Mouse (Mus musculus): ENCODE measurements around the gene Asphd1. TPM values are rescaled to one million over a fixed set of nuclear protein-coding genes. Genes with fewer than 3 reads are reported as not detected.

Asphd1 gene
- polyA plus RNA-seq (2015; fragmentation: Nextera tagmentation; extraction: Ambion mirVana), result 0.20 TPM in 2 replicates

DNA sequence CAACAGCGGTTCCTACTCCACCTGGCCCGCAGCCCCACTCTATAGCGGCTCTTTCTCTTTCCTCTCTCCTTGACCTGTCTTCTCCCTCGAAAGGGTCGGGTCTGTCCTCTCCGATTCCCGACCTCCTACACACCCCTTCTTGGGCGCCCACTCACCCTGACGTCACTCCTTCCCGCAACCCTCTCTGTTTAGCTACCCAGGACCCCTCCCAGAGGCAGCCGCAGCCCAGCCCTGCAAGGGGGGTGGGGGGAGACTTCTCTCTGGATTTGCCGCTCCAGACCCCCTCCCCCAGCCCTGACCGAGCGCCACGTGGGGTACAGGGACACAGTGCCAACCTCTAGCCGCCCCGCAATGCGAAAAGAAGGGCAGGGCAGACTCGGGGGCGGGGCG lies at the start of gene Asphd1:
Gene Asphd1 (minus strand): TSS at position 180 of the 390 bp plus-strand sequence.
- no peaks in the 10 kb centered on the region for H3K9me3 ChIP-seq
- H3K9ac ChIP-seq, result peak within 1 kb of the TSS; percentile 75
- H3K27me3 ChIP-seq (replicated peaks), result peaks cover 58% of the 10 kb centered on the region
- H3K4me1 ChIP-seq, result peaks cover 15% of the 10 kb centered on the region
- ATAC-seq (ENCODE audit: extremely low read depth, insufficient number of reproducible peaks, low FRiP score, low TSS enrichment), result peak; percentile 52; the same call in 1 of the 2 replicates
- peak within 1 kb of the TSS; percentile 99 for H3K4me2 ChIP-seq
- under 1% methylated on average over 18 of the region's 21 CpGs for WGBS
- peak within 1 kb of the TSS; percentile 59 for H3K4me3 ChIP-seq
- H3K27ac ChIP-seq (replicated peaks), result no peak within 1 kb of the TSS
- peaks cover 18% of the 10 kb centered on the region for H3K36me3 ChIP-seq

DNA sequence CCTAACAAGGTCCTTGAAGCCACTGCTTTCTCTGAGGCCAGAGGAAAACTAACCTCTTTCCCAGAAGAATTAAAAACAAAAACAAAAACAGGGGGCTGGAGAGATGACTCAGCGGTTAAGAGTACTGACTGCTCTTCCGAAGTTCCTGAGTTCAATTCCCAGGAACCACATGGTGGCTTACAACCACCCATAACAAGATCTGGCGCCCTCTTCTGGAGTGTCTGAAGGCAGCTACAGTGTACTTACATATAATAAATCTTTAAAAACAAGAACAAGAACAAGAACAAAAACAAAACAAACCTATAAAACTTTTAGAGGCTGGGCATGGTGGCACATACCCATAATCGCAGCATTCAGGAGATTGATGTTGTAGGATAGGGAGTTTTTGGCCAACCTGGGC lies 47.1 kb upstream of the Asphd1 start:
- H3K9me3 ChIP-seq, result 0 out of 2 replicates have a peak, but pooled peaks cover 3% of the 10 kb centered on the region
- no peak overlapping the region for H3K4me3 ChIP-seq
- H3K27ac ChIP-seq (replicated peaks), result no peak overlapping the region
- peaks cover 22% of the 10 kb centered on the region for H3K36me3 ChIP-seq
- 74% methylated on average over 4 of the region's 4 CpGs for WGBS
- no peak overlapping the region for H3K9ac ChIP-seq
- H3K27me3 ChIP-seq (replicated peaks), result no peaks in the 10 kb centered on the region; the same call in 1 of the 2 replicates
- H3K4me2 ChIP-seq, result no peak overlapping the region
- no peak for ATAC-seq (ENCODE audit: extremely low read depth, insufficient number of reproducible peaks, low FRiP score, low TSS enrichment)
- no peaks in the 10 kb centered on the region for H3K4me1 ChIP-seq

DNA sequence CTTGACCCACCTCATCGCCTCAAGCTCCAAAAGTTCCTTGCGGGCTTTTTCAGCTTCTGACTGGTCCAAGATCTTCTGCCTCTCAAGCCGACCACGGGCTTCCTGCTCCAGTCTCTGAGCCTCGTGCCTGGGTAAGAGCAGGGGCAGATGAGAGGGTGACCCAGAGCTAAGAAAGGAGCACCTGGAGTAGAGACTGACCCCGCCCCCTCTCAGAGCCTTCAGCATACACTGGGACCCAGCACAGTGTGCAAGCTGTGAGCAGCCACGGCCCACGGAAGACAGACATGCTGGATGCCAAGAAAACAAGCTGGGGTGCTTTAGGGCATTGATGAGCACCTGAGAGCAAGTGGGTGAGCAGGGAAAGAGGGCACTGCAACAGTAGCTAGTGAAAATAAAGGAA lies 39.4 kb upstream of the Asphd1 start:
- no peak overlapping the region for H3K4me2 ChIP-seq
- 60% methylated on average over 8 of the region's 8 CpGs for WGBS

GRCm38 (mm10) chr7:126986319-126986718 lies 36.9 kb upstream of the Asphd1 start:
- Histone ChIP-seq H3K27me3 (replicated peaks) (no peaks in the 10 kb centered on the region), H3K9me3 (no peaks in the 10 kb centered on the region), H3K4me3 (no peak overlapping the region), H3K4me1 (peaks cover 5% of the 10 kb centered on the region; the same call in 1 of the 2 replicates), H3K9ac (no peak overlapping the region), H3K4me2 (no peak overlapping the region), H3K36me3 (peaks cover 6% of the 10 kb centered on the region), H3K27ac (replicated peaks) (no peak overlapping the region)
- no peak for ATAC-seq (ENCODE audit: extremely low read depth, insufficient number of reproducible peaks, low FRiP score, low TSS enrichment)
- WGBS, result 38% methylated on average over 9 of the region's 9 CpGs

More for the DNA sequence above, 39.4 kb upstream of the Asphd1 start:
- Histone ChIP-seq H3K27ac (replicated peaks) (no peak overlapping the region), H3K9me3 (no peaks in the 10 kb centered on the region), H3K4me1 (peaks cover 5% of the 10 kb centered on the region; the same call in 1 of the 2 replicates), H3K4me3 (no peak overlapping the region), H3K9ac (no peak overlapping the region), H3K36me3 (0 out of 2 replicates have a peak, but pooled peaks cover 2% of the 10 kb centered on the region), H3K27me3 (replicated peaks) (no peaks in the 10 kb centered on the region; the same call in 1 of the 2 replicates)
- ATAC-seq (ENCODE audit: extremely low read depth, insufficient number of reproducible peaks, low FRiP score, low TSS enrichment), result no peak

- H3K9ac ChIP-seq, result no peak overlapping the region
- H3K4me2 ChIP-seq, result no peak overlapping the region
- H3K27ac ChIP-seq (replicated peaks), result no peak overlapping the region
- peaks cover 5% of the 10 kb centered on the region; the same call in 1 of the 2 replicates for H3K4me1 ChIP-seq
- WGBS, result 33% methylated on average over 10 of the region's 10 CpGs
- peaks cover 20% of the 10 kb centered on the region for H3K36me3 ChIP-seq
- H3K4me3 ChIP-seq, result no peak overlapping the region
- H3K9me3 ChIP-seq, result no peaks in the 10 kb centered on the region
- no peak for ATAC-seq (ENCODE audit: extremely low read depth, insufficient number of reproducible peaks, low FRiP score, low TSS enrichment)
- no peaks in the 10 kb centered on the region for H3K27me3 ChIP-seq (replicated peaks)
Observed at GRCm38 (mm10) chr7:126984667-126985444, 35.5 kb upstream of the Asphd1 start.

- Histone ChIP-seq H3K9ac (no peak overlapping the region), H3K4me1 (peaks cover 5% of the 10 kb centered on the region; the same call in 1 of the 2 replicates), H3K4me3 (no peak overlapping the region), H3K27ac (replicated peaks) (no peak overlapping the region), H3K27me3 (replicated peaks) (no peaks in the 10 kb centered on the region), H3K4me2 (no peak overlapping the region), H3K9me3 (no peaks in the 10 kb centered on the region), H3K36me3 (peaks cover 38% of the 10 kb centered on the region)
- WGBS, result 77% methylated on average over 7 of the region's 7 CpGs
- no peak for ATAC-seq (ENCODE audit: extremely low read depth, insufficient number of reproducible peaks, low FRiP score, low TSS enrichment)
Observed at GRCm38 (mm10) chr7:126983113-126983512, 33.7 kb upstream of the Asphd1 start.

DNA sequence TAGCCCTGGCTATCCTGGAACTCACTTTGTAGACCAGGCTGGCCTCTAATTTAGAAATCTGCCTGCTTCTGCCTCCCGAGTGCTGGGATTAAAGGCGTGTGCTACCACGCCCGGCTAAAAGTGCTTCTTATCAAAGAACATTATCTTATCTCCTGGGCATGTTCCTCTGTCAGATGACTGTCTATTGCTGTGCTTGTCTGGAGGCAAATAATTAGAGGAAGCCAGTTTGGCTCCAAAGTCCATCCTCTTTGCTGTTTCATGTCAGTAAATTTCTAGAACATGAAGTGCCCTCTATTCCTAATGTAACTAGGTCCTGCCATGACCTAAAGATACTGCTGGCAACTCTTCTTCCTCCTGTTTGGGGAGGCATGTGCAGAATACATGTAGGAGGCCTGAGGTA lies 32.7 kb upstream of the Asphd1 start:
- 62% methylated on average over 4 of the region's 4 CpGs for WGBS
- peaks cover 13% of the 10 kb centered on the region for H3K4me1 ChIP-seq
- H3K9ac ChIP-seq, result no peak overlapping the region
- H3K36me3 ChIP-seq, result peaks cover 42% of the 10 kb centered on the region
- H3K9me3 ChIP-seq, result no peaks in the 10 kb centered on the region
- H3K4me2 ChIP-seq, result no peak overlapping the region
- no peak overlapping the region for H3K4me3 ChIP-seq
- no peak overlapping the region for H3K27ac ChIP-seq (replicated peaks)
- no peaks in the 10 kb centered on the region for H3K27me3 ChIP-seq (replicated peaks)
- no peak for ATAC-seq (ENCODE audit: extremely low read depth, insufficient number of reproducible peaks, low FRiP score, low TSS enrichment)

- peaks cover 39% of the 10 kb centered on the region for H3K36me3 ChIP-seq
- no peak overlapping the region for H3K4me2 ChIP-seq
- no peak overlapping the region for H3K9ac ChIP-seq
- 86% methylated on average over 2 of the region's 2 CpGs for WGBS
- no peak overlapping the region for H3K4me3 ChIP-seq
- H3K27me3 ChIP-seq (replicated peaks), result no peaks in the 10 kb centered on the region
- H3K9me3 ChIP-seq, result no peaks in the 10 kb centered on the region
- H3K27ac ChIP-seq (replicated peaks), result no peak overlapping the region
- ATAC-seq (ENCODE audit: extremely low read depth, insufficient number of reproducible peaks, low FRiP score, low TSS enrichment), result no peak
- peaks cover 16% of the 10 kb centered on the region for H3K4me1 ChIP-seq
Observed at GRCm38 (mm10) chr7:126981601-126982000, 32.2 kb upstream of the Asphd1 start.

GRCm38 (mm10) chr7:126978841-126979240 lies 29.5 kb upstream of the Asphd1 start:
- no peak for ATAC-seq (ENCODE audit: extremely low read depth, insufficient number of reproducible peaks, low FRiP score, low TSS enrichment)
- Histone ChIP-seq H3K36me3 (peaks cover 39% of the 10 kb centered on the region), H3K9me3 (no peaks in the 10 kb centered on the region), H3K9ac (no peak overlapping the region), H3K27ac (replicated peaks) (no peak overlapping the region), H3K4me3 (no peak overlapping the region), H3K4me2 (no peak overlapping the region), H3K27me3 (replicated peaks) (no peaks in the 10 kb centered on the region), H3K4me1 (peaks cover 16% of the 10 kb centered on the region)
- 88% methylated on average over 6 of the region's 6 CpGs for WGBS

GRCm38 (mm10) chr7:126976878-126977459 lies 27.6 kb upstream of the Asphd1 start:
- Histone ChIP-seq H3K4me1 (peaks cover 16% of the 10 kb centered on the region), H3K27ac (replicated peaks) (peak overlapping the region; percentile 92), H3K4me2 (peak overlapping the region; percentile 92), H3K36me3 (peaks cover 39% of the 10 kb centered on the region), H3K27me3 (replicated peaks) (no peaks in the 10 kb centered on the region), H3K9me3 (no peaks in the 10 kb centered on the region), H3K9ac (peak overlapping the region; percentile 96), H3K4me3 (peak overlapping the region; percentile 97)
- WGBS, result 24% methylated on average over 14 of the region's 14 CpGs
- no peak; the same call in 1 of the 2 replicates for ATAC-seq (ENCODE audit: extremely low read depth, insufficient number of reproducible peaks, low FRiP score, low TSS enrichment)

- Histone ChIP-seq H3K4me1 (peaks cover 16% of the 10 kb centered on the region), H3K27ac (replicated peaks) (peak within 1 kb of the TSS; percentile 92), H3K27me3 (replicated peaks) (no peaks in the 10 kb centered on the region), H3K4me2 (peak within 1 kb of the TSS; percentile 92), H3K36me3 (peaks cover 35% of the 10 kb centered on the region), H3K4me3 (peak within 1 kb of the TSS; percentile 97), H3K9me3 (no peaks in the 10 kb centered on the region), H3K9ac (peak within 1 kb of the TSS; percentile 96)
- ATAC-seq (ENCODE audit: extremely low read depth, insufficient number of reproducible peaks, low FRiP score, low TSS enrichment), result peak; percentile 87
- WGBS, result under 1% methylated on average over 55 of the region's 55 CpGs
Observed at GRCm38 (mm10) chr7:126975950-126976866, 26.8 kb upstream of the Asphd1 start, which contains the start of gene Cdiptos. Cdiptos (minus strand) TSS chr7:126976098.

Data from heart, embryonic 13.5 days (tissue).